Mouse (Mus musculus): ENCODE results near the gene Lif.

DNA sequence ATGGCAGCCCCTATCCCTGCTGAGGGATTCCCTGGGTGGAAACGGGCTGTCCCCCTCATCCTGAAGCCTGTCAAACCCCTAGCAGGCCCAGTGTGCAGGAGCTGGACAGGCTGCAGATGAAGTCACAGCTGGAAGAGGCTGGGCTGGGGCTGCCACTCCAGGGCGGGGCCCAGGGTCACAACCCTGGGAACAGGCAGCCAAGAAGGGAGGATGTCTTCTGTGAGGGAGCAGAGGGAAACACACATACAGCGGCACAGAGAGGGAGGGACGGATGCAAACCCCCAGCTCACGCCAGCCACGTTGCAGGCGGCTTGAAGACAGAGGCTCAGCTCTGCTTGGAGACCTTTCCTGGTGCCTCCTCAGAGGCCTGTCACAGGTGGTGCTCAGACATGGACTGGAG lies 6.7 kb downstream of the Lif start:
- TF ChIP-seq POLR2A (IDR thresholded peaks at IDR 0.05; ENCODE audit: borderline replicate concordance, low read depth, low read length) (no peak), CTCF (IDR thresholded peaks at IDR 0.05; ENCODE audit: low read depth, low read length) (no peak)

Measured in bone marrow macrophage, adult 2 months (primary cell).